Mouse (Mus musculus): ENCODE results near the gene Hus1b.

The Hus1b gene

GRCm38 (mm10) chr13:30949181-30949580, 1.6 kb upstream of the Hus1b start:
- DNase-seq (ENCODE audit: low read depth, low spot score), result no peak

DNA sequence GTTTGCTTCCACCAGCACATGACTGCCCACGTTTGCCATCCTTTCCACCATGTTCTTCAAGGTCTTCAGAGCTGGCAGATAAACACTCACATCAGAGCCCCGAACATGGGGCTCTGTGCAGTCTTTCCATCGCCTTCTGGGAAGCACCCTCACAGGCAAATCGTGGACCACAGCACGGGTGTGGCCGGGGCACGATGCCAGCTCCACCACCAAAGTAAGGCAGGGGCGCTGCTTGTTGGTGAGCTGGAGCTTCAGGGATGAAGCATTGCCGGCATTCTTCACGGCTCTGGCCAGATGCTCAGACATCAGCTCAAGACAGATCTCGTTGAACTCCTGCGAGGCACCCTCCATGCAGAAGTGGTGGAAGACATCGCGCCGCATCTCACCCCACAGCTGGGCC, 430 bp downstream of the Hus1b start:
- no peak for DNase-seq (ENCODE audit: low read depth, low spot score)

- no peak for DNase-seq (ENCODE audit: low read depth, low spot score)
These were observed 1.8 kb downstream of the Hus1b start for GRCm38 (mm10) chr13:30945788-30946187.

GRCm38 (mm10) chr13:30932972-30933371, 14.6 kb downstream of the Hus1b start:
- no peak for DNase-seq (ENCODE audit: low read depth, low spot score)

GRCm38 (mm10) chr13:30931613-30932012, 15.9 kb downstream of the Hus1b start:
- DNase-seq (ENCODE audit: low read depth, low spot score), result no peak

DNA sequence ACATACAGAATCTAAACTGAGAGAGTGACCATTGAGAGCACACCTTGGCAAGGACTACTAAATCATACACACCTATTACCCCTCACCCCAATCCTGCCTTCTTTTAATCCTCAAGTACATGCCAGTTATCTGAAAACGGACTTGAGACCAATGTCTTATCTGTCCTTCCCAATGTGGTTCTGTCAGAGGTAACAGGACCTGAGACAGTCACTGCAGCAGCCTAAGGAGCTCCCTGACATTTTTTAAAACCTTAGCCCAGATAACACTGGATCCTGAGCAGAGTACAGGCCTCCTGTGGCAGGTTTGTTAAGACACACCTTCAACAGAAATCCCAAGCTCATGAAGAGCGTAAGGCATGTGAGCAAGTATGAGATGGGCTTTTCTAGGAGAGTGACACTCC, 18.4 kb downstream of the Hus1b start:
- no peak for DNase-seq (ENCODE audit: low read depth, low spot score)

DNA sequence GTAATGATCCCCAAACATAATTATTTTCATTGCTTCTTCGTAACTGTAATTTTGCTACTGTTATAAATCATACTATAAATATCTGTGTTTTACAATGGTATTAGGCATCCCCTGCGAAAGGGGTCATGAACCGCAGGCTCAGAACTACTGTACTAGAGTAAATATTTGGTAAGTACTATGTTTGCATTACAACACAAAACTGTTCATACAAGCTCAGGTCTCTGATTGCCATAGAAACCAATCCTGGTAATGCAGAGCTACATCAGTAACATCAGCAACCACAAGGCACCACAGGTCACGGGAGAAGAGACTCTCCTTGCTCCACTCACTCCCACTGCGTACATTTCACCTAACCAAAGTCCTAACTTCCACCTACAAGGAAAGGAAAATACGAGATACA, 23.3 kb downstream of the Hus1b start:
- no peak for DNase-seq (ENCODE audit: low read depth, low spot score)

DNA sequence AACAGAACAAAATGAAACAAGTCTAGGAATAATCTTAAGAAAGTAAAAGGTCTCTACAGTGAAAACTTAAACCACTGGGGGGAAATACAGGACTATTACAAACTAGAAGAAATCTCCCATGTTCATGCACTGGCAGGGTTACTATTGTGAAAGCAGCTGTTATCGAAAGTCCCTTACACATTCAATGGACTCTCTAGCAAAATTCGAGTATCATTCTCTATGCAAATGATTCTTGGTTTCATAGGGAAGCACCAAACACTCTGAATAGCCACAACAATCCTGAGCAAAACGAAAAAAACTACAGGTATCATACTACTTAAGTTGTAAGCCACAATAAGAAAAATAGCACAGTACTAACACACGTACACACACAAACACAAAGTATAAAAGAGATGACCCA, 25.6 kb downstream of the Hus1b start:
- no peak for DNase-seq (ENCODE audit: low read depth, low spot score)

DNA sequence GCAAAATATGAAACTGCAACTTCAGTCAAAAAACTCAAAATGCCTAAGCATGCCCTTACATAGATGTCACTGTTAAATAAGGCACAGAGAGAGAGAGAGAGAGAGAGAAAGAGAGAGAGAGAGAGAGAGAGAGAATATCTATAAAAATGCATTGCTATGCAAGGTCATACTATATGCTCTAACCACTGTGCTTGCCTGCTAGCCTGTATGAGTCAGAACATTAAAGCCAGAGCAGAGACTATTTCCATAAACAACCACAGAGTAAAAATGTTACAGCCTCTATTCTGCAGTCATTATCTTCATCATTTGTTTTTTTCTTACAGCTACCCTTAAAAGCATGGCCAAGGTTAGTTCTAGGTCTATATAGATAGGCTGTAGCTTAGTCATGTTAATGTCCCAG, 33.8 kb downstream of the Hus1b start:
- no peak for DNase-seq (ENCODE audit: low read depth, low spot score)

GRCm38 (mm10) chr13:30913028-30913427, 34.5 kb downstream of the Hus1b start:
- DNase-seq (ENCODE audit: low read depth, low spot score), result no peak

DNA sequence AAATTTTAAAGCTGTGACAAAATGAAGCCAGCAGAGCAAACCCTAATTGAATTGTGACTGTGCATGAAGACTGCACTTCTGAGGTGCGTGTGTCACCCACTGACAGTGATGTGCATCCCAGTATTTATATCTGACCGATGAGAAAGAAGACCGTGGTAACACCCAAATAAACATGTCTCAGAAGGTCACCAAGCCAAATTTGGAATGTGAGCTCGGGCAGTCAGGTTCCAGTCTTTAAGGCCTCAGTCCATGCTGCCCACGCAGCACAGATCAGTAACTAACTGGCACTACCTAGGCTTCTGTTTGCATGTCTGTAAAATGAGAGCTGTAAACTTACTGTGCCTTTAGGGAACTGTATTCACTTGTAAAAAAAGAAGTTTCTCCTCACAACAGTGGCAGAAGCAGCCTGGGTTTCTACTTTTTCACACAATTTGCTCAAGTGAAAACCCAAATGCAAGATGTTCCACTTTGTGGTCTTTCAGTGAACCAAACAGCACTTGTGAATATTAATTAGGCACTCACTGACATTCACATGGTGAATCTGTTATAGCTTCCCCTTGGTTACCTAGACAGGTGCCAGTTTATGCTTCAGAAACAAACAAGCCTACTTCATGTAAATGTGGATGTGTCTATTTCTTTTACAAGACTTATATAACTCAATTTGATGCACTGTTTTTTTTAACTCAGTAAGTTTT, 35.5 kb downstream of the Hus1b start:
- no peak for DNase-seq (ENCODE audit: low read depth, low spot score)

DNA sequence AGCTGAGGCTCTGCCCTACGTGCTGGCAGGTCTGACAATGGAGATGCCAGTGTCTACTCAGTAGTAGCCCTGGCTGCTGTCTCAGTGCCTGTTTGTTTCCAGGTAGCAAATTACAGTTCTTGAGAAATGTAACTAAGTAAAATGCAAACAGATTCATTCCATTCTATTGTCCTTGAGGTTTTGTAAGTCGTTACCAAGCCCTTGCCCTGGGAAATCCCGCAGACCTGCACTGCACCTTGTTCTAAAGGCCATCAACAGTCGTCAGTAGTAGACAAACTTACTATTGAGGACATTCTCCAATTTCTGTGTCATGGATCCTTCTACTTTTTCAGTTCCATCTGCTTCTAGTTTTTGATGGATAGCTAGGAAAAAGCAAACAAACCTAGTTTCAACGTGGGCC, 36.7 kb downstream of the Hus1b start:
- DNase-seq (ENCODE audit: low read depth, low spot score), result no peak

- DNase-seq (ENCODE audit: low read depth, low spot score), result no peak
These were observed 45.3 kb downstream of the Hus1b start for GRCm38 (mm10) chr13:30902286-30902685.

DNA sequence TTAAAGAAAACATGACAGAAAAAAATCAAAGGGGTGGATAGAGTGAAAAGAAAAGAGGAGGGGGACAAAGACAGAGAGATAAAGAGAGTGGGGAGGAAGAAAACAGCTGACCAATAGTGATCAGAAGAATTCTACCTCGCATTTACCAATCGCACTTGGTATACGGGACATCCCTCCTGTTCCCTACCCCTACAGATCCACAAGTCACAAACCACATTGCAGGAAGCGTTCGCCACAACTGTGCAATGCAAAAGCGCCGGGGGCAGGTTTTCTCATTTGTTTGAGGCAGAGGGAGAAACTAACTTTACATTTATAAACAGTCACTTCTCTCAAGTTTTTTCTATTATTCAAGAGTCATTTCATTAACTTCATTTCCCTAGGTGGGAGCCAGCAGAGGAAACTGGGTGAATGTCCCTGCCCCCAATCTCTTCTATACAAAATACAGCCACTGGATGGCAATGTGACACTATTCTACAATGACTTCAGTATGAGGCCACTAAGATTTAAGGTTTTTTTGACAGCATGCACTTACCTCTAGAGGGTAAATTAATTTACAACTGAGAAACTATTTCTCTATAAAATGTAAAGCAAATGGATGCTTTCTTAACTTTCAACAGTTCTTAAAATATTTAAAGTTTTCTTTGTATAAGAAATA, 46.0 kb downstream of the Hus1b start:
- DNase-seq (ENCODE audit: low read depth, low spot score), result peak; percentile 2

All from retina, adult 2 months (tissue).